Mouse (Mus musculus) heart, adult 2 months (tissue): Measurements from ENCODE around the gene Tnfrsf13c. TPM values are rescaled to one million over a fixed set of nuclear protein-coding genes. Genes with fewer than 3 reads are reported as not detected.

ENCODE experiments used
- DNase-seq, 2 experiments: peaks; one replicate each; pipeline ENCODE4 v3.0.0; 2021
- H3K27ac ChIP-seq: fragments of 200-600 bp; 2 replicates; pipeline ENCODE4 v1.8.1; 2022
- H3K27me3 ChIP-seq: fragments of 200-500 bp; 2 replicates; pipeline ENCODE4 v1.6.1; 2012; ENCODE audit warnings: mild to moderate bottlenecking, low read length, inconsistent platforms, mixed read lengths; ENCODE audit not compliant: control insufficient read depth, insufficient read depth
- H3K36me3 ChIP-seq: fragments of 200-500 bp; 2 replicates; pipeline ENCODE4 v1.6.1; 2012; ENCODE audit warnings: low read length, inconsistent platforms; ENCODE audit not compliant: control insufficient read depth, insufficient read depth
- H3K4me1 ChIP-seq: fragments of 200-500 bp; 2 replicates; pipeline ENCODE4 v1.6.1; 2011; ENCODE audit warnings: low read length; ENCODE audit not compliant: control insufficient read depth, insufficient read depth
- H3K4me3 ChIP-seq: fragments of 200-600 bp; 2 replicates; pipeline ENCODE4 v1.8.1; 2022
- H3K79me2 ChIP-seq: fragments of 200-500 bp; replicated peaks from 2 replicates; pipeline ENCODE4 v1.6.1; 2012; ENCODE audit warnings: mild to moderate bottlenecking, inconsistent platforms, low read length, moderate library complexity, mixed read lengths; ENCODE audit not compliant: control insufficient read depth, insufficient read depth
- H3K9ac ChIP-seq: fragments of 200-500 bp; 2 replicates; pipeline ENCODE4 v1.6.1; 2012; ENCODE audit warnings: low read depth, mild to moderate bottlenecking, control low read depth, inconsistent platforms, low read length, mixed read lengths
- CTCF ChIP-seq: fragments of 200-600 bp; IDR thresholded peaks from 2 replicates; pipeline ENCODE4 v1.8.1; 2022; ENCODE audit warnings: antibody characterized with exemption, mild to moderate bottlenecking, moderate library complexity
- EP300 ChIP-seq: fragments of 200-500 bp; IDR thresholded peaks from 2 replicates; pipeline ENCODE4 v1.6.1; 2011; ENCODE audit warnings: low read depth, low read length, control low read depth; ENCODE audit not compliant: insufficient read depth
- POLR2A ChIP-seq: fragments of 200-500 bp; IDR thresholded peaks from 2 replicates; pipeline ENCODE4 v1.6.1; 2011; ENCODE audit warnings: mild to moderate bottlenecking, low read depth, low read length, control low read depth; ENCODE audit not compliant: insufficient read depth
- WGBS: fragments of 180-500 bp; shearing (Covaris S2); methylation state at CpG from one replicate; pipeline ENCODE4 v1.1.7; 2018; 5-methylcytosine and 5-hydroxymethylcytosine counted together
- intact Hi-C: fragments of 180-260 bp; cut with DNase I; formaldehyde crosslinking; loops from one replicate; pipeline ENCODE4 v1.15.1; 2025
- polyA plus RNA-seq: library from polyadenylated mRNA; depleted of rRNA; stranded (reverse); fragments of >200 nt; gene quantifications from 2 replicates; pipeline ENCODE4 v1.2.3, GENCODE M21; 2012
- total RNA-seq, 2 experiments: library from RNA; stranded (reverse); gene quantifications; 2 replicates each; pipeline ENCODE4 v1.2.3; 2021

The Tnfrsf13c gene
- total and polyA plus RNA-seq, 3 experiments, result 0.16 to 0.86 (median 0.18) TPM

DNA sequence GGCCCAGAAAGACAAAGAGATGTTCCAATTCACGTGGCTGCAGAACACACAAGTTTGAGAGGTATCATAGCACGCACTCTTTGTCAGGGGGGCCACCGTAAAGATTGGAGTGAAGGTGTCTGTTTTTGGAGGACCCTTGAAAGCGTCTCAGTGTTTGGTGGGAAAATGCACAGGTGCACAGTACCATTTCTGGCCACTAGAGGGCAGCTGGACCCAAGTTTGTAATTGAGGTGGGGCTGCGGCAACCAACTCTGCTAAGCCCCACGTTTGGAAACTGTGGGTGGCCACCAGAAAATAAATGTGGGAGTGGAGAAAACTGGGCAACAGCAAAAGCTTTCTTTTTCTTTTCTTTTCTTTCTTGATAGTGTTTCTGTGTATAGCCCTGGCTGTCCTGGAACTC, 42.2 kb upstream of the Tnfrsf13c start:
- Histone ChIP-seq H3K36me3 (no peaks in the 10 kb centered on the region), H3K4me3 (no peak overlapping the region), H3K27ac (no peak overlapping the region), H3K4me1 (no peaks in the 10 kb centered on the region), H3K9ac (no peak overlapping the region), H3K79me2 (no peaks in the 10 kb centered on the region), H3K27me3 (no peaks in the 10 kb centered on the region; the same call in 1 of the 2 replicates)
- TF ChIP-seq CTCF (peak; percentile 98), POLR2A (no peak), EP300 (0 out of 2 replicates have a peak, but pooled peaks have one; percentile 33)
- WGBS, result 7% methylated on average over 6 of the region's 6 CpGs
- intact Hi-C loops, result loop anchor here (1.0 to 10.0 kb wide), 3 partner anchors 71 to 538 kb away; partner anchors contain the start of genes Naga, Pheta2 and Smdt1
- peak; percentile 48 to 80 for DNase-seq

DNA sequence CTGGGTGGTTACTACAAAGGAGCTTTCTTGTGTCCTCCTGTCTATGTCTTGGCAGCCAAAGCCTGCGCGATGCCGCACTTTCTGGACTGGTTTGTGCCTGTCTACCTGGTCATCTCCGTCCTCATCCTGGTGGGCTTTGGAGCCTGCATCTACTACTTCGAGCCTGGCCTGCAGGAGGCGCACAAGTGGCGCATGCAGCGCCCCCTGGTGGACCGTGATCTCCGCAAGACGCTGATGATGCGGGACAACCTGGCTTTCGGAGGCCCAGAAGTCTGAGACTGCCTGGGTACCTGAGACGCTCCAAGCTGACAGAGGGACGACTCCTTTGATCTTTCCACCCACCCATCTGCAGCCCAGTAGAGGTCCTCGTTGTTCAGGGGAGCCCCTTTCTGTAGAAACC, 35.3 kb upstream of the Tnfrsf13c start:
- WGBS, result 12% methylated on average over 16 of the region's 16 CpGs
- no peaks in the 10 kb centered on the region for H3K79me2 ChIP-seq
- H3K4me3 ChIP-seq, result no peak overlapping the region
- DNase-seq, result peak; percentile 36 to 47
- TF ChIP-seq EP300, result no peak
- TF ChIP-seq POLR2A, result no peak
- TF ChIP-seq CTCF, result peak; percentile 83
- H3K27me3 ChIP-seq, result no peaks in the 10 kb centered on the region; the same call in 1 of the 2 replicates
- H3K4me1 ChIP-seq, result no peaks in the 10 kb centered on the region
- H3K27ac ChIP-seq, result no peak overlapping the region
- H3K36me3 ChIP-seq, result no peaks in the 10 kb centered on the region
- H3K9ac ChIP-seq, result no peak overlapping the region
- intact Hi-C loops, result no loop called here

DNA sequence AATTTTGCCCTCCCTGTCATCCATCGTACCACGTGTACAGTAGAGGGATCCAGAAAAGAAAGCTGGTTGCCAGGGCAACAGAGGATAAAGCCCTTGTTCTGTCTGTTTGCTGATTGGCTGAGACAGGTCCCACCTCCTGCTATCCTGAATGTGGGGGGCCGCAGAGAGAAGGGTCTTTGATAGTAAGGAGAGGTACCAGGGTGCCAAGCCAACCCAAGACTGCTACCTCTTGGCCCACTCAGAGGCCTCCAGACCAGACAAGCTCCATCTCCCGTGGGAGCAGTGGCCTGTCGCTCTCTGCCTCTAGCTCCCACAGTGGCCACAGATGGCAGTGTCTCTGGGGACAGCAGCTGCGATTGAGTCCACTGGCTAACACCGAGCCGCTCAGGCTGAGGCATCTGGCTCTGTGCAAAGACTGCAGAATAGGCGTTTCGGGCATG, 31.8 kb upstream of the Tnfrsf13c start:
- Histone ChIP-seq H3K36me3 (no peaks in the 10 kb centered on the region), H3K4me3 (no peak overlapping the region), H3K27me3 (no peaks in the 10 kb centered on the region), H3K79me2 (no peaks in the 10 kb centered on the region), H3K4me1 (no peaks in the 10 kb centered on the region), H3K27ac (no peak overlapping the region), H3K9ac (no peak overlapping the region)
- intact Hi-C loops, result no loop called here
- 22% methylated on average over 10 of the region's 10 CpGs for WGBS
- TF ChIP-seq EP300 (no peak), POLR2A (no peak)
- DNase-seq, result no peak

DNA sequence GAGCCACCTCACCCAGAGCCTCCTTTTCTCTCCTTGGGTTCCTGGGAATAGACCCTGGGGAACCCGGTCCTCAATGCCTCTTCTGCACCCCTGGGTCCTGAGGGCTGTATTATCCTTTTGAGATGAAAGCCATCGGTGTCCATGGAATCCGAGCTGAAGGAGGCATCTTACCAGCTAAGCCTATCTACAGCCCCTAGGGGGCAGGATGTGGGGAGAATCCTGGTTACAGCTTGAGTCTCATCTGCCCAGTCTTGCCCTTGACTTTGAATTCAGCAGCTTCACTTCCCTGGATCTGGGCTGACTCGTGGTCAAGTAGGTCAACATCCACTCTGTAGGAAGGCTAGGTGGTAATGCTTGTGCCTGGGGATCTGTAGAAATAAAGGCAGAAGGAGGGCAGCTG, 31.1 kb upstream of the Tnfrsf13c start:
- H3K36me3 ChIP-seq, result no peaks in the 10 kb centered on the region
- H3K27me3 ChIP-seq, result no peaks in the 10 kb centered on the region
- no peak for DNase-seq
- no peak overlapping the region for H3K9ac ChIP-seq
- H3K79me2 ChIP-seq, result no peaks in the 10 kb centered on the region
- no peak overlapping the region for H3K4me3 ChIP-seq
- WGBS, result 45% methylated on average over 4 of the region's 4 CpGs
- H3K27ac ChIP-seq, result no peak overlapping the region
- TF ChIP-seq EP300 (no peak), POLR2A (no peak), CTCF (no peak)
- H3K4me1 ChIP-seq, result no peaks in the 10 kb centered on the region
- intact Hi-C loops, result no loop called here

DNA sequence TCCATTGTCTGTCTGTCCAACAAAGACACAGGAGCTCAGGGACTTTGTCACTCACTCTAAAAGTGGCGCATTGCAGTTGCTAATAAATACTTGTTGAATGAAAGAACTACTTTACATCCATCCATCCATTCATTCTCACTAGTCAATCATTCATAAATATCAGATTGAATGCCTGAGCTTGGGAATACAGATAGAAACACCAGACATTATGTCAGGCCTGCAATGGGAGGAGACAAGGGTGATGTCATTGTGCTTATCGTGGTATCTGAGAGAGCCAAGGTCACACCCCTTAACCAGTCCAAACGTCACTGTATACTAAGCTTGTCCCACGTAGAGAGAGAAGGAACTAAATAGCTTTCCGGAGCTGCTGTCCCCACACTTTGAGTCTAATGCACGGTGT, 27.9 kb upstream of the Tnfrsf13c start, which contains the start of gene 1500009C09Rik:
TSS of gene 1500009C09Rik (plus strand) at position 301 of the 400 bp plus-strand sequence.
- DNase-seq, result no peak
- Histone ChIP-seq H3K27me3 (no peaks in the 10 kb centered on the region), H3K9ac (no peak within 1 kb of the TSS), H3K4me1 (no peaks in the 10 kb centered on the region), H3K4me3 (no peak within 1 kb of the TSS), H3K27ac (no peak within 1 kb of the TSS), H3K79me2 (no peaks in the 10 kb centered on the region), H3K36me3 (no peaks in the 10 kb centered on the region)
- intact Hi-C loops, result no loop called here
- WGBS, result 66% methylated on average over 6 of the region's 6 CpGs
- TF ChIP-seq CTCF, result no peak
- no peak for TF ChIP-seq POLR2A
- TF ChIP-seq EP300, result no peak

DNA sequence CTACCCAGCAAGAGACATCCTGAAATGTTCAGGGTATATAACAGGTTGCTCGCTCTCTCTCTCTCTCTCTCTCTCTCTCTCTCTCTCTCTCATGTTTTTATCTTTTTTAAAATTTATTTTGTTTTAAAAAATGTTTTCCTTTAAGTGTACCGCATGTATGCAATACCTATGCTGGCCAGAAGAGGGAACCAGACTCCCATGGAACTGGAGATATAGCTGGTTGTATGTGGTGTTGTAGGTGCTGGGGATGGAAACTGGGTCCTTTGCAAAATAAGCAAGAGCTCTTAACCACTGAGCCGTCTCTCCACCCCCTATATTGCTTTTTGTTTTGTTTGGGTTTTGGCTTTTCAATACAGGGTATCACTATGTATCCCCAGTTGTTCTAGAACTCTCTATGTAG, 27.4 kb upstream of the Tnfrsf13c start:
- intact Hi-C loops, result no loop called here
- WGBS, result 94% methylated on average over 3 of the region's 3 CpGs
- no peaks in the 10 kb centered on the region for H3K27me3 ChIP-seq
- TF ChIP-seq CTCF (peak; percentile 48), EP300 (no peak)
- no peaks in the 10 kb centered on the region for H3K79me2 ChIP-seq
- no peak overlapping the region for H3K4me3 ChIP-seq
- H3K36me3 ChIP-seq, result no peaks in the 10 kb centered on the region
- H3K4me1 ChIP-seq, result no peaks in the 10 kb centered on the region
- H3K27ac ChIP-seq, result no peak overlapping the region
- no peak for DNase-seq
- H3K9ac ChIP-seq, result no peak overlapping the region
